15 mouse cellular contexts compared by ENCODE assay signal in genomic region chr6:38823827-38824226, GRCm38 (mm10). TPM values are rescaled to one million over a fixed set of nuclear protein-coding genes. Genes with fewer than 3 reads are reported as not detected.
DNase-seq lines count a peak whose midpoint lies in the region.
"Had no signal": no experiment of that assay in that cellular context is flagged by ENCODE, and none has a peak within 500 bp of the region (broad histone marks: within the 10 kb centered on the region; RNA-seq: fewer than 3 reads in every experiment).

No protein-coding gene starts in this region.

- DNase-seq in heart, adult 11 months, result peak; percentile 87
- no peak for DNase-seq in heart, adult 18-20 months
- DNase-seq in lung, adult 18-20 months, result peak; percentile 22 to 38
- no peak for DNase-seq in lung, postnatal 4 days
- DNase-seq in adrenal gland, postnatal 14 days, result peak; percentile 54
- DNase-seq in skeletal muscle tissue, adult 2 months (ENCODE audit: low read depth, low spot score), result peak; percentile 20
- DNase-seq in left cerebral cortex, adult 18-20 months (ENCODE audit: low spot score in 2 of 2), result no peak
- no peak for DNase-seq in embryo, embryonic 11 days
- DNase-seq: cerebellum, adult 9-11 months; heart, postnatal 10 days; kidney, adult 11 months; lung, postnatal 14 days; right cerebral cortex, adult 18-20 months; spleen, adult 18-20 months; thymus, postnatal 14 days had no signal

RNA-seq across cellular contexts. Expression of gene Tbxas1, which starts 51.4 kb away (rescaled TPM):
- total RNA-seq in heart, adult 18-20 months (2021), result 1 to 10 TPM; 1.7 TPM
- total RNA-seq in adrenal gland, postnatal 14 days (2021), result 2.3 and 3.0 TPM in 2 replicates
- 1 to 10 TPM; 2.0 to 2.2 TPM for total RNA-seq in left cerebral cortex, adult 18-20 months (2021)

RNA-seq across cellular contexts. Expression of gene Hipk2, which starts 52.1 kb away (rescaled TPM):
- 10 to 100 TPM; 83.6 to 98.5 TPM for total RNA-seq in heart, adult 18-20 months (2021)
- total RNA-seq in adrenal gland, postnatal 14 days (2021), result 92.5 and 104 TPM in 2 replicates
- total RNA-seq in left cerebral cortex, adult 18-20 months (2021), result 10 to 100 TPM; 45.5 to 48.7 TPM

Comparison
In these comparisons a context has a peak if more than half of its experiments do, and no peak if none do; other contexts are left out.
1. DNase-seq: peak in heart, adult 11 months (single experiment), lung, adult 18-20 months (2 of 2), adrenal gland, postnatal 14 days (single experiment) and skeletal muscle tissue, adult 2 months (single experiment); none in heart, adult 18-20 months (0 of 2), lung, postnatal 4 days (0 of 2), left cerebral cortex, adult 18-20 months (0 of 2) and embryo, embryonic 11 days (single experiment).